Mouse (Mus musculus) retina, postnatal 1 day (tissue): ENCODE data around the gene Prkcz.
"Not testable (repeated sequence)": the region's sequence is repeated elsewhere in the genome, so short reads cannot be mapped to it uniquely, and the experiment has no call there.

Experiments
- DNase-seq: peaks from one replicate; pipeline ENCODE4 v3.0.0-alpha.2; 2012

Gene Prkcz

DNA sequence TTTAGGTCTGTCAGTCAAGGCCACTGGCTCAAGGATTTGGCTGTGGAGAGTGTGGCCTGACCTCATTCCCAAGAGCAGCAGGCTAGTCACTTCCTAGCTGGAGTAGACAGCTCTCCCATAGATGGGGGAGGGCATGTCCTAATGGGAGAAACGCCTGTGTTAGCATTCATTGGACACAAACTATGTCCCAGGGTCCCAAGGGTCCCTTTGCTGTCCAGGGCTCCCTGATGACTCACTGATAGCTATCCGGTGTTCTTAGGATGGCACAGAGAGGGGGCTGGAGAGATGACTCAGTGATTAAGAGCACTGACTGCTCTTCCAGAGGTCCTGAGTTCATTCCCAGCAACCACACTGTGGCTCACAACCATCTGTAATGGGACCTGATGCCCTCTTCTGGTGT lies 79.9 kb downstream of the Prkcz start:
- DNase-seq = no peak

DNA sequence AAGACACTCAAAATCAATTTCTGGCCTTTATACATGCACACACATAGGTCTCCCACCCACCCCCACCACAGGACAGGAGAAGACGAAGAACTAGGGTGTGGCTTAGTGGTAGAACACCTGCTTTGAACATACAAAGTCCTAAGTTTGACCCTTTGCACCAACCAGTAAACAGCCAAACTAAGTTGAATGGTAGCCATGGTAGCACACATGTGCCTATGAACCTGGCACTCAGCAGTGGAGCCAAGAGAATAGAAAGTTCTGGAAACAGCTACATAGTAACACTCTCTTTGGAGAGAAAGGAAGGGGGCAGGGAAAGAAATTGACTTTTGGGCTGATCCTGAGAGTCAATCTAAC lies 80.4 kb downstream of the Prkcz start:
- no peak for DNase-seq

- DNase-seq = peak; percentile 63
Measured at GRCm38 (mm10) chr4:155279926-155280767, 81.0 kb downstream of the Prkcz start.

DNA sequence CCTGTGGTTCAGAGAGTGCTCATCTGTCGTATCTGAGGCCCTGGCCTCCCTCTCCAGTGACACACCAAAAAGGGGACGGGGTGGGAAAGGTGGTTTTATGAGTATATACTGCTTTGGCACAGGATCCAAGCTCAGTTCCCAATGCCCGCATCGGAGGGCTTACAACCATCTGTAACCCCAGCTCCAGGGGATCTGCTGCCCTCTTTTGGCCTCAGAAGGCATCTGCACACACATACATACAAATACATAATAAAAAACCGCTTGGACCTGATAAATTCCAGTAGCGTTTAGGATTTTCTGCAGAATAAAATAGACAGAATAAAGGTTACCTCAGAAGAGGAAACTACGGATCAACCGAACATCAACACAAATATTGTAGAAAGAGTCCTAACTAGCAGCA lies 82.1 kb downstream of the Prkcz start:
- peak; percentile 43 for DNase-seq

DNA sequence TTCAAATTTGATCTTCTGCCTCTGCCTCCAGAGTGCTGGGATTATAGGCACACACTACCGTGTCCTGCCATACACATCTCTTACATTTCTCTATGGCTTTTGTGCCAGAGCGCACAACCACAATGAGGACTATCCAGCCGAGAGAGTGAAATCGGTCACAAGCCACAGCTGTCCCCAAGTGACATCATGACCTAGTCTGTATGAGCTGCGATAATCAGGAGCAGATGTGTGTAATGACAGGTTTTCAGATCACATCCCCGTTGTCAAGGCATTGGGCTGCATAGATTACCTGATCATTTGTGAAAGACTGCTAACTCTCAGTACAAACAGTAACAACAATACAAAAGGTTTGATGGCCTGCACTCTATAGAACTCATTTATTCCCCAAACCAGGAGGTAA lies 83.2 kb downstream of the Prkcz start:
- peak; percentile 64 for DNase-seq

DNA sequence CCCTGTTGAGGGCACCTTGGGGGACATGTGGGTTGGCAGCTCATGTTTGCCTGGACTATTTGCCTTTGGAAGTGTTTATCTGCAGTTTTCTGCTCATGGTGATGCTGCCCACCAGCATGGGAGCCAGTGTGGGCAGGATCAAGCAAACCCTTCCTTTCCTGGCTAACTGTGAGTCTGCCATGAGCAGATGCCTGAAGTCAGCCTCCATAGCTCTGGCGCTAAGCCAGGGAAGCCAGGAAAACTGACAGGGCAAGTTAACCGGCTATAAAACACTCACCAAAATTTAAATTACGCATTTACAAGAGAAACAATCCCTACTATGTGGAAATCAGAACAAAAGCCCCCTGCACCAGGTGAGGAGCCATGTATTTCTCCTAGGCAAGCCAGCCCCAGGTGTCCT lies 86.3 kb downstream of the Prkcz start:
- no peak for DNase-seq

DNA sequence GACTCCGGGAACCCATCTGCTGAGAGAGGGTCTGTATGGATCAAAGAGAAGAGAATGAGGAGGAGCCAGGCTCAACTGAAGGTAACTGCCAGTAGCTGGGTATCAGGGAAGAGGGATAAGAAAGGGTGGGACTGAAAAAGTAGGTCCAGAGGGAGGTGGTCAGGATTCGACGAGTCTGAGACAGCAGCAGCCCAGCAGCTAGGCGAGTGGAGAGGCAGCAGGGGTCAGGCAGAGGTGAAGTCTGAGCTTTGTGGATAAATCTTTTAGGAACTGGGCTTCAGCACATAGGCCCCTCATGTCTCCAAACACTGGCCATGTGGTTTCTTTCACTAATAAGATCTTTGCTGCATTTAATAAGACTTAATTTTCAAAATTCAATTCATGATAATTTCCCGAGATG lies 86.7 kb downstream of the Prkcz start:
- no peak for DNase-seq

DNA sequence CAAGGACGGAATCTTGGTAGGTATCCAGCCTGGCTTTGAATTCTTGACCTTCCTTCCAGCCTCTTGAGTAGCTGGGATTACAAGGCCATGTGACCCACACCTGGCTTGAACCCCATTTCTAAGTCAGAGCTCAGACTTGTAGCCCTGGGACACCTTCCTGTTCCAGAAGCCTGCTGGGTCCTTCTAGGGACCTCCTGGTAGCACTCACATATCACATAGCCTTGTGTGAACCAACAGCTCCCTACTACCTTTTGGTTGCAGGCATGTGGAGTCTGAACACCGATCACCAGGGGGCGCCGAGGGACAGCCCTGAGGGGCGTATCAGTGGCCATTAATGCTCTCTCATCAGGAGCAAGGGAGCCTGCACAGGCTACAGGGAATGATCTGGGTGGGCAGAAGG lies 92.8 kb downstream of the Prkcz start:
- DNase-seq = peak; percentile 53

DNA sequence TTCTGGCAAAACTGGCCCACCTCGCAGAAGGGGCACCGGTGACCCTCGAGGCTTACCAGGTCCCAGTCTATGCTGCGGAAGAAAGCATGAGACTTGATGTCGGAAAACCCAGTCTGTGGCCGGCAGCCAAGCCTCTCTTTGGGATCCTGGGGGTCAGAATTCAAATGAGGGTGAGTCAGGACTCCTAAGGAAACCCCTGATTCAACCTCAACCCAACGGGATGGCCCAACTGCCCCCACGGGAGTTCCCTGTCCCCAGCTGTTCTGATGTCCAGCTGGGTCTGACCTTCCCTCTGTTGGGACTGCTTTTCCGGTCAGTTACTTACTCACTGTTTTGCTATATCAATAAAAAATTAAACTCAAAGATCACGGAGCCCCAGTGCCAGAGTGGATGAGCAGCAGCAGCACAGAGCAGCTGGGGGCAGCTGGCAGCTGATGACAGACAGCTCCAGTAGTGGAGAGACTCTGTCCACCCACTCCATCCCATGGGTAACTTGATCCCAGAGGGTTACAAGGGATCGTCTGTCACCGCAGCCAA lies 93.5 kb downstream of the Prkcz start:
- DNase-seq = no peak

DNA sequence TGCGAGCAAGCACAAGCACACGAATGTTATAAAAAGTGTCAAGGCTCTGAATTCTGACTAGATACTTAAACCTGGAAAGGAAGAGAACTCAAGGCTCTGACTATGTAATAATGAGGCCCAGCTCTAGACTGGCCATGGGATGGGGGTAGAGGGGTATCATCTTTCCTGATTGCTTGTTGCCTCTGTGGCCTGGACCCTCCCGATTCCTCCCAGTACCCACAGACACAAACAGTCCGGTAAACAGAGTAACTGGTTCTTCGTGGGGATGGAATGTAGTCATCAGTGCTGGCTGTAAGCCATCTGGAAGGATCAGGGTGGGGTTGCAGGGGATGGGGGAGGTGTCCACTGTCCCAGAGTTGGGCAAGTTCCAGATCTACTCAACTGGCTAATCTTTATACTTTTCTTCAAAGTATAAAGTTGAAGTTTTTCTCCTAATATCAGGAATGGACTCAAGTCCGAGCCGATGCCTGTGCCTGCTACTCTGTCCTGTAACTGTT lies 94.1 kb downstream of the Prkcz start:
- no peak for DNase-seq

GRCm38 (mm10) chr4:155264521-155265321 lies 96.4 kb downstream of the Prkcz start:
- no peak for DNase-seq

DNA sequence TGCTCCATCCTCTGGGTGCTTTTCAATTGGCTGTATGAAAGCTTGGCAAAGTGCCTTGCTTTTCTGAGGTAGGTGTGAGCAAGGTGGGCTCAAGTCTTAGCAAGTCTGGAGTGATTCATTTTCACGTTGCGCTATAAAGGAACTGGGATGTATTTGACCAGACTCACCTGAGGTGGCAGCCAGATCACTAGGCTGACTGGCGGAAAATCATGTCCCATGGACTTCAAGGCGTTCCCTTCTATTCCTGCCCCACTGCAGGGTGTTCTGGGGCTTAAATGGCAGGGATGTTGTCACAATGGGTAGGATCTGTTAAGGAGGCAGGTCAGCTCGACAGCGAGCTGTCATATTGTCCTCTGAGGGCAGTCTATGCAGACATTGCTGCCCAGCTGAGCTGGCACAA lies 108.9 kb downstream of the Prkcz start:
- no peak for DNase-seq

GRCm38 (mm10) chr4:155251147-155251546 lies 110.0 kb downstream of the Prkcz start:
- peak; percentile 77 for DNase-seq

DNA sequence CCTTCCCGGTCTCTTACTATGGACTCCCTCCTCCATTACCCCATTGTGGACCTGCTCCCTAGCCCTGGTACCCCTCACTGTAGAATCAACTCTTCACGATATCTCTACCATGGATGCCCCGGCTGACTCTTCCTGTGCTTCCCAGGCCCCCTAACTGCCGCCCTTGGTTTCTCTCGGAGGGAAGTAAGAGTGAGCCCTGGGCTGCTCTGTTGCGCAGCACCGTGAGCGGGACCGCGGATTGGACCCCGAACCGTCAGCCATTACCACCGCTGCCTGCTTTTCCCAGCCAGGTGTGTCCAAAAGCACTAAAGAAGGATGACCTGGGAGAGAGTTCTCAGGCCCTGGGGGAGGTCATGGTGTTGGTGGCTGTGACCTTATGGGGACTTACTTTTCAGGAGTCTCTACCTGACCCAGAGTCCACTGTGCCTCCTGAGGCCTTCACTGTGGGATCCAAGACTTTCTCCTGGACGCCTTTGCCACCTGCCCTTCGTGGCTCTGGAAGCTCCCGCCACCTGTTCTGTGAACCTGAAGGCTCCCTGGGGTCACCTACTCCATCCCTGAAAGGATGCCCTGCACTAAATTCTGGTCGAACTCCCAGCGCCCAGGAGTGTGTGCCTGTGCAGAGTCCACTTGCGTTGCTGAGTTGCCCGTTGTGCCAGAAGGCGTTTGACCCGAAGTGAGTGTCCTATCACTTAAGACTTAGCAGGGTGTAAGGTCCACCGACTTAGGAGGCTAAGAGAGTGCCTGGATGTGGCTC lies 110.6 kb downstream of the Prkcz start:
- DNase-seq = peak; percentile 9

- DNase-seq = peak; percentile 95
Measured at GRCm38 (mm10) chr4:155249648-155250351, 111.4 kb downstream of the Prkcz start, which contains the start of gene Faap20. Gene Faap20 (plus strand): TSS chr4:155249802.

- peak; percentile 96 for DNase-seq
Measured at GRCm38 (mm10) chr4:155249257-155249647, 111.9 kb downstream of the Prkcz start.

- not testable (repeated sequence) for DNase-seq
Measured at GRCm38 (mm10) chr4:155248054-155248453, 113.1 kb downstream of the Prkcz start.

DNA sequence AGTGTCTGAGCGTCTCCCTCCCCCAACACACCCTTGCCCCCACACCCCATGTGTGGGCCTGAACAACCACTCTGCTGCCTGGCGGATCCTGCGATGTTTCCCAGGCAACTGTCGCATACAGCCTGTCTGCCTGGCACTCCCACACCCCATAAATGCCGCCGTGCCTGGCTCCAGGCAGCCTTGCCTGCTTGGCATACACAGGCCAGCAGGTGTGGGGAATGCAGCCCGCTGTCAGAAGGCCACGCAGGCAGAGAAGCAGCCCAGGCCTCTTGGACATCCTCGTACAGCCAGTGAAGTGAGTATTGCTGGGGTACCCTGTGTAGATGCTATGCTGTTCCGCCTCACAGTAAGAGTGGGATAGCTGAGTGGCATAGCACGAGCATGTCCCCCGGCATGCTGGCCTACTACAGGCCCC lies 114.5 kb downstream of the Prkcz start:
- DNase-seq = peak; percentile 43

GRCm38 (mm10) chr4:155245770-155246492 lies 115.2 kb downstream of the Prkcz start:
- DNase-seq = no peak

DNA sequence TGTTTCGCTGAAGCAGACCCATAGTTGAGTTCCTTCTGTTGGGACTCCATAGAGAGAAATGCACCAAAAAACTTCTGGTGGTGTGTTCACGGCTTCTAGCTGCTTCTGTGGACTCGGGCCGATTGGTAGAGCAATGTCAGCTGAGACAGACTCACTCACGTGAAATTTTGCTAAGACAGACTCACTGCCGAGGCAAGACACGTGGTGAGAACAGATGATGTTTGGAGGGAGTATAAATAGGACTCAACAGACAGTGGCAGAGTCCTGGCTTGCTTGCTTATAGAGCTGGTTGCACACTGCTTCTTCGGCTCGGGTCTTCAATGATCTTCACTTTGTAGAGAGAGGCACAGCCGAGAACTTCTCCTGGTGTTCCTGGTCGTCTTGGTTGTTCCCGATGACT lies 117.9 kb downstream of the Prkcz start:
- DNase-seq = no peak

GRCm38 (mm10) chr4:155242292-155242691 lies 118.9 kb downstream of the Prkcz start:
- no peak for DNase-seq

- DNase-seq = no peak
Measured at GRCm38 (mm10) chr4:155241789-155242188, 119.4 kb downstream of the Prkcz start.
